ENCODE assay signal across 14 mouse cellular contexts in genomic region chr7:125600612-125601279, GRCm38 (mm10). TPM values are rescaled to one million over a fixed set of nuclear protein-coding genes. Genes with fewer than 3 reads are reported as not detected.
A peak's percentile ranks its signal among the peaks of the same experiment; 100 is the strongest.
DNase-seq lines count a peak whose midpoint lies in the region; ATAC-seq and TF ChIP-seq lines count a peak whose summit lies in the region.
"Had no signal": no experiment of that assay in that cellular context is flagged by ENCODE, and none has a peak within 500 bp of the region (broad histone marks: within the 10 kb centered on the region; RNA-seq: fewer than 3 reads in every experiment).

No protein-coding gene starts in this region.

- H3K4me2 ChIP-seq in kidney, embryonic 16.5 days (replicated peaks; ENCODE audit: low read depth, low read length), result no peak overlapping the region
- no peak overlapping the region for H3K4me2 ChIP-seq in kidney, embryonic 15.5 days
- peak overlapping the region; percentile 19; the same call in 1 of the 2 replicates for H3K4me2 ChIP-seq in liver, postnatal 0 days (ENCODE audit: low read depth, low read length)
- H3K4me2 ChIP-seq in intestine, postnatal 0 days (replicated peaks; ENCODE audit: low read depth), result no peak overlapping the region
- H3K4me2 ChIP-seq: hindbrain, embryonic 13.5 days; lung, embryonic 14.5 days had no signal

- no peaks in the 10 kb centered on the region for H3K9me3 ChIP-seq in kidney, embryonic 16.5 days (ENCODE audit: low read length)
- no peaks in the 10 kb centered on the region for H3K9me3 ChIP-seq in kidney, embryonic 15.5 days (replicated peaks)
- H3K9me3 ChIP-seq in liver, postnatal 0 days (ENCODE audit: low read length), result no peaks in the 10 kb centered on the region
- no peaks in the 10 kb centered on the region for H3K9me3 ChIP-seq in intestine, postnatal 0 days (ENCODE audit: control insufficient read depth)
- H3K9me3 ChIP-seq: G1E; hindbrain, embryonic 13.5 days had no signal

- peak; percentile 46 for DNase-seq in A20 (ENCODE audit: low read depth, low spot score)
- DNase-seq in brain, adult 2 months (ENCODE audit: low read depth, low spot score), result peak; percentile 12
- DNase-seq in liver, postnatal 0 days, result no peak
- no peak for DNase-seq in Muller cell, postnatal 12 days (ENCODE audit: inconsistent ontology term)
- no peak for DNase-seq in kidney, postnatal 25 days
- DNase-seq: cerebellum, adult 18-20 months; kidney, adult 18-20 months; lung, embryonic 14.5 days; thymus, adult 18-20 months had no signal

- no peak for TF ChIP-seq EP300 in liver, postnatal 0 days (IDR thresholded peaks at IDR 0.05; ENCODE audit: low read depth)

- H3K4me3 ChIP-seq in kidney, embryonic 16.5 days (ENCODE audit: low read length), result no peak overlapping the region
- no peak overlapping the region for H3K4me3 ChIP-seq in kidney, embryonic 15.5 days (replicated peaks)
- no peak overlapping the region for H3K4me3 ChIP-seq in liver, postnatal 0 days (ENCODE audit: low read depth, low read length)
- H3K4me3 ChIP-seq in intestine, postnatal 0 days (ENCODE audit: low read depth, low read length), result no peak overlapping the region
- H3K4me3 ChIP-seq: hindbrain, embryonic 13.5 days had no signal

- H3K9ac ChIP-seq in kidney, embryonic 16.5 days (replicated peaks; ENCODE audit: low read length), result no peak overlapping the region
- H3K9ac ChIP-seq in kidney, embryonic 15.5 days, result no peak overlapping the region
- H3K9ac ChIP-seq in liver, postnatal 0 days (replicated peaks), result no peak overlapping the region
- no peak overlapping the region for H3K9ac ChIP-seq in intestine, postnatal 0 days (ENCODE audit: low read depth, low read length)
- H3K9ac ChIP-seq: hindbrain, embryonic 13.5 days; lung, embryonic 14.5 days had no signal

- peak; percentile 28; the same call in 1 of the 2 replicates for ATAC-seq in kidney, embryonic 16.5 days (ENCODE audit: low FRiP score, low TSS enrichment)
- no peak; the same call in 1 of the 2 replicates for ATAC-seq in kidney, embryonic 15.5 days (replicated peaks; ENCODE audit: low FRiP score)
- ATAC-seq in liver, postnatal 0 days, result no peak
- no peak for ATAC-seq in intestine, postnatal 0 days

- 23% methylated on average over 6 of the region's 6 CpGs for WGBS in kidney, embryonic 16.5 days
- WGBS in kidney, embryonic 15.5 days, result 31% methylated on average over 6 of the region's 6 CpGs
- WGBS in liver, postnatal 0 days (ENCODE audit: insufficient replicate concordance), result 12% methylated on average over 6 of the region's 6 CpGs
- WGBS in intestine, postnatal 0 days, result 35% methylated on average over 6 of the region's 6 CpGs

- no peaks in the 10 kb centered on the region for H3K36me3 ChIP-seq in kidney, embryonic 16.5 days (ENCODE audit: insufficient read depth, low read length)
- H3K36me3 ChIP-seq in kidney, embryonic 15.5 days, result no peaks in the 10 kb centered on the region
- no peaks in the 10 kb centered on the region for H3K36me3 ChIP-seq in liver, postnatal 0 days (replicated peaks; ENCODE audit: insufficient read depth, low read length)
- H3K36me3 ChIP-seq in intestine, postnatal 0 days (ENCODE audit: control insufficient read depth, insufficient read depth), result no peaks in the 10 kb centered on the region
- H3K36me3 ChIP-seq: G1E; hindbrain, embryonic 13.5 days had no signal

- no peak overlapping the region for H3K27ac ChIP-seq in kidney, embryonic 16.5 days (ENCODE audit: low read length)
- no peak overlapping the region for H3K27ac ChIP-seq in kidney, embryonic 15.5 days
- peak overlapping the region; percentile 66; the same call in 1 of the 2 replicates for H3K27ac ChIP-seq in liver, postnatal 0 days (ENCODE audit: low read depth)
- H3K27ac ChIP-seq in intestine, postnatal 0 days (ENCODE audit: low read depth, low read length), result no peak overlapping the region
- H3K27ac ChIP-seq: hindbrain, embryonic 13.5 days had no signal

- TF ChIP-seq CTCF in liver, postnatal 0 days (IDR thresholded peaks at IDR 0.05; ENCODE audit: low read depth), result no peak
- TF ChIP-seq CTCF in intestine, postnatal 0 days (IDR thresholded peaks at IDR 0.05; ENCODE audit: low read depth), result no peak

- no peaks in the 10 kb centered on the region for H3K27me3 ChIP-seq in kidney, embryonic 16.5 days (ENCODE audit: insufficient read depth, low read length)
- H3K27me3 ChIP-seq in kidney, embryonic 15.5 days, result no peaks in the 10 kb centered on the region
- H3K27me3 ChIP-seq in liver, postnatal 0 days (ENCODE audit: insufficient read depth, low read length), result peaks cover 4% of the 10 kb centered on the region; the same call in 1 of the 2 replicates
- H3K27me3 ChIP-seq in intestine, postnatal 0 days (replicated peaks; ENCODE audit: control insufficient read depth, insufficient read depth, low read length), result no peaks in the 10 kb centered on the region
- H3K27me3 ChIP-seq: hindbrain, embryonic 13.5 days had no signal

- peaks cover 8% of the 10 kb centered on the region for H3K4me1 ChIP-seq in kidney, embryonic 16.5 days (ENCODE audit: insufficient read depth, low read length)
- H3K4me1 ChIP-seq in kidney, embryonic 15.5 days, result peaks cover 10% of the 10 kb centered on the region
- peaks cover 20% of the 10 kb centered on the region for H3K4me1 ChIP-seq in liver, postnatal 0 days (ENCODE audit: insufficient read depth)
- H3K4me1 ChIP-seq in intestine, postnatal 0 days (replicated peaks; ENCODE audit: control insufficient read depth, insufficient read depth, low read length), result no peaks in the 10 kb centered on the region
- H3K4me1 ChIP-seq: hindbrain, embryonic 13.5 days had no signal

RNA-seq across cellular contexts. Expression of gene Il21r, which starts 2.5 kb away (rescaled TPM):
- 0.34 and 0.35 TPM in 2 replicates for polyA plus RNA-seq in kidney, embryonic 16.5 days (2015; fragmentation: Nextera tagmentation; extraction: Ambion mirVana)
- 0.24 and 0.31 TPM in 2 replicates for polyA plus RNA-seq in kidney, embryonic 15.5 days (2015; fragmentation: Nextera tagmentation; extraction: Ambion mirVana)
- 0.70 TPM in 2 replicates for polyA plus RNA-seq in liver, postnatal 0 days (2015; fragmentation: Nextera tagmentation; extraction: Ambion mirVana)
- 0.08 and 0.09 TPM in 2 replicates for polyA plus RNA-seq in intestine, postnatal 0 days (2015; fragmentation: Nextera tagmentation; extraction: Ambion mirVana)

RNA-seq across cellular contexts. Expression of gene Il4ra, which starts 48.8 kb away (rescaled TPM):
- polyA plus RNA-seq in kidney, embryonic 16.5 days (2015; fragmentation: Nextera tagmentation; extraction: Ambion mirVana), result 11.5 and 13.1 TPM in 2 replicates
- 8.6 and 10.4 TPM in 2 replicates for polyA plus RNA-seq in kidney, embryonic 15.5 days (2015; fragmentation: Nextera tagmentation; extraction: Ambion mirVana)
- polyA plus RNA-seq in liver, postnatal 0 days (2015; fragmentation: Nextera tagmentation; extraction: Ambion mirVana), result 8.7 and 9.5 TPM in 2 replicates
- polyA plus RNA-seq in intestine, postnatal 0 days (2015; fragmentation: Nextera tagmentation; extraction: Ambion mirVana), result 32.3 and 35.0 TPM in 2 replicates

Comparison
In these comparisons a context has a peak if more than half of its experiments do, and no peak if none do; other contexts are left out.
1. DNase-seq: peak in A20 (single experiment) and brain, adult 2 months (single experiment); none in liver, postnatal 0 days (single experiment), Muller cell, postnatal 12 days (single experiment) and kidney, postnatal 25 days (0 of 2).